Mouse (Mus musculus): Measurements from ENCODE around the gene Gpank1. TPM values are rescaled to one million over a fixed set of nuclear protein-coding genes. Genes with fewer than 3 reads are reported as not detected.
A peak's percentile ranks its signal among the peaks of the same experiment; 100 is the strongest.

Gene Gpank1
- 24.9 and 28.0 TPM in 2 replicates for polyA plus RNA-seq (2016; fragmentation: Nextera tagmentation; extraction: Ambion mirVana)

GRCm38 (mm10) chr17:35121143-35121799 is at the start of gene Gpank1:
Gene Gpank1, plus strand, starts transcription at chr17:35121455.
- peak; percentile 94 for ATAC-seq (ENCODE audit: low FRiP score, low read depth)
- peaks cover 40% of the 10 kb centered on the region for H3K36me3 ChIP-seq
- H3K9ac ChIP-seq = peak within 1 kb of the TSS; percentile 96
- peaks cover 21% of the 10 kb centered on the region for H3K4me1 ChIP-seq
- peak within 1 kb of the TSS; percentile 97 for H3K4me2 ChIP-seq (replicated peaks)
- peak within 1 kb of the TSS; percentile 75 for H3K27ac ChIP-seq
- peak within 1 kb of the TSS; percentile 90 for H3K4me3 ChIP-seq
- H3K9me3 ChIP-seq = no peaks in the 10 kb centered on the region
- under 1% methylated on average over 50 of the region's 50 CpGs for WGBS
- H3K27me3 ChIP-seq (replicated peaks) = no peaks in the 10 kb centered on the region

GRCm38 (mm10) chr17:35074097-35074496 is 47.2 kb upstream of the Gpank1 start:
- 44% methylated on average over 17 of the region's 17 CpGs for WGBS

GRCm38 (mm10) chr17:35076507-35077176 is 44.6 kb upstream of the Gpank1 start, which contains the start of gene Ly6g6e:
Gene Ly6g6e, plus strand, starts transcription at chr17:35076902.
- Histone ChIP-seq H3K9ac (peak within 1 kb of the TSS; percentile 45), H3K4me3 (peak within 1 kb of the TSS; percentile 7; the same call in 1 of the 2 replicates), H3K4me1 (peaks cover 18% of the 10 kb centered on the region), H3K27me3 (replicated peaks) (0 out of 2 replicates have a peak, but pooled peaks cover 2% of the 10 kb centered on the region), H3K36me3 (no peaks in the 10 kb centered on the region), H3K4me2 (replicated peaks) (peak within 1 kb of the TSS; percentile 54), H3K9me3 (no peaks in the 10 kb centered on the region), H3K27ac (no peak within 1 kb of the TSS)
- ATAC-seq (ENCODE audit: low FRiP score, low read depth) = no peak
- WGBS = 26% methylated on average over 10 of the region's 10 CpGs

More at GRCm38 (mm10) chr17:35074097-35074496, 47.2 kb upstream of the Gpank1 start:
- no peak overlapping the region for H3K4me3 ChIP-seq
- peaks cover 18% of the 10 kb centered on the region for H3K4me1 ChIP-seq
- no peaks in the 10 kb centered on the region for H3K36me3 ChIP-seq
- no peak overlapping the region for H3K9ac ChIP-seq
- no peaks in the 10 kb centered on the region for H3K9me3 ChIP-seq
- ATAC-seq (ENCODE audit: low FRiP score, low read depth) = no peak
- H3K4me2 ChIP-seq (replicated peaks) = no peak overlapping the region
- 0 out of 2 replicates have a peak, but pooled peaks cover 2% of the 10 kb centered on the region for H3K27me3 ChIP-seq (replicated peaks)
- H3K27ac ChIP-seq = no peak overlapping the region

GRCm38 (mm10) chr17:35077285-35077684 is 44.0 kb upstream of the Gpank1 start:
- ATAC-seq (ENCODE audit: low FRiP score, low read depth) = no peak
- Histone ChIP-seq H3K4me2 (replicated peaks) (peak overlapping the region; percentile 54), H3K36me3 (no peaks in the 10 kb centered on the region), H3K27me3 (replicated peaks) (0 out of 2 replicates have a peak, but pooled peaks cover 2% of the 10 kb centered on the region), H3K9ac (peak overlapping the region; percentile 45), H3K9me3 (no peaks in the 10 kb centered on the region), H3K27ac (no peak overlapping the region), H3K4me1 (peaks cover 18% of the 10 kb centered on the region), H3K4me3 (peak overlapping the region; percentile 7; the same call in 1 of the 2 replicates)
- WGBS = 23% methylated on average over 2 of the region's 2 CpGs

- Histone ChIP-seq H3K9me3 (no peaks in the 10 kb centered on the region), H3K4me2 (replicated peaks) (peak within 1 kb of the TSS; percentile 54), H3K4me3 (peak within 1 kb of the TSS; percentile 7; the same call in 1 of the 2 replicates), H3K4me1 (peaks cover 18% of the 10 kb centered on the region), H3K36me3 (no peaks in the 10 kb centered on the region), H3K9ac (peak within 1 kb of the TSS; percentile 45), H3K27me3 (replicated peaks) (0 out of 2 replicates have a peak, but pooled peaks cover 2% of the 10 kb centered on the region), H3K27ac (no peak within 1 kb of the TSS)
- no peak; the same call in 1 of the 2 replicates for ATAC-seq (ENCODE audit: low FRiP score, low read depth)
- 10% methylated on average over 14 of the region's 14 CpGs for WGBS
Measured at GRCm38 (mm10) chr17:35077786-35078233, 43.4 kb upstream of the Gpank1 start, which contains the start of gene Ly6g6d. Gene Ly6g6d, minus strand, starts transcription at chr17:35078065.

- WGBS = 80% methylated on average over 9 of the region's 9 CpGs
- Histone ChIP-seq H3K9ac (no peak overlapping the region), H3K4me2 (replicated peaks) (no peak overlapping the region), H3K9me3 (no peaks in the 10 kb centered on the region), H3K36me3 (no peaks in the 10 kb centered on the region), H3K4me1 (peaks cover 18% of the 10 kb centered on the region), H3K27me3 (replicated peaks) (0 out of 2 replicates have a peak, but pooled peaks cover 2% of the 10 kb centered on the region), H3K27ac (no peak overlapping the region), H3K4me3 (no peak overlapping the region)
- ATAC-seq (ENCODE audit: low FRiP score, low read depth) = no peak
Measured at GRCm38 (mm10) chr17:35079778-35080177, 41.5 kb upstream of the Gpank1 start.

- H3K9ac ChIP-seq = no peak overlapping the region
- H3K4me1 ChIP-seq = peaks cover 18% of the 10 kb centered on the region
- H3K9me3 ChIP-seq = no peaks in the 10 kb centered on the region
- no peak overlapping the region for H3K4me3 ChIP-seq
- WGBS = 64% methylated on average over 6 of the region's 6 CpGs
- H3K36me3 ChIP-seq = no peaks in the 10 kb centered on the region
- no peak overlapping the region for H3K27ac ChIP-seq
- 0 out of 2 replicates have a peak, but pooled peaks cover 2% of the 10 kb centered on the region for H3K27me3 ChIP-seq (replicated peaks)
- ATAC-seq (ENCODE audit: low FRiP score, low read depth) = no peak
- no peak overlapping the region for H3K4me2 ChIP-seq (replicated peaks)
Measured at GRCm38 (mm10) chr17:35080248-35080647, 41.0 kb upstream of the Gpank1 start.

GRCm38 (mm10) chr17:35080710-35081109 is 40.5 kb upstream of the Gpank1 start:
- Histone ChIP-seq H3K27me3 (replicated peaks) (0 out of 2 replicates have a peak, but pooled peaks cover 2% of the 10 kb centered on the region), H3K36me3 (no peaks in the 10 kb centered on the region), H3K27ac (no peak overlapping the region), H3K4me1 (peaks cover 18% of the 10 kb centered on the region), H3K4me2 (replicated peaks) (no peak overlapping the region), H3K4me3 (no peak overlapping the region), H3K9ac (no peak overlapping the region), H3K9me3 (no peaks in the 10 kb centered on the region)
- 74% methylated on average over 4 of the region's 4 CpGs for WGBS
- no peak for ATAC-seq (ENCODE audit: low FRiP score, low read depth)

- Histone ChIP-seq H3K27ac (no peak overlapping the region), H3K9ac (no peak overlapping the region), H3K27me3 (replicated peaks) (no peaks in the 10 kb centered on the region), H3K36me3 (no peaks in the 10 kb centered on the region), H3K4me2 (replicated peaks) (no peak overlapping the region), H3K9me3 (no peaks in the 10 kb centered on the region), H3K4me3 (no peak overlapping the region), H3K4me1 (peaks cover 1% of the 10 kb centered on the region)
- no peak for ATAC-seq (ENCODE audit: low FRiP score, low read depth)
- 83% methylated on average over 16 of the region's 16 CpGs for WGBS
Measured at GRCm38 (mm10) chr17:35082841-35083576, 38.2 kb upstream of the Gpank1 start.

GRCm38 (mm10) chr17:35083929-35084497 is 37.2 kb upstream of the Gpank1 start:
- H3K27me3 ChIP-seq (replicated peaks) = no peaks in the 10 kb centered on the region
- WGBS = 76% methylated on average over 3 of the region's 3 CpGs
- no peak overlapping the region for H3K4me2 ChIP-seq (replicated peaks)
- H3K4me3 ChIP-seq = no peak overlapping the region
- H3K9me3 ChIP-seq = no peaks in the 10 kb centered on the region
- H3K4me1 ChIP-seq = no peaks in the 10 kb centered on the region
- ATAC-seq (ENCODE audit: low FRiP score, low read depth) = no peak
- H3K36me3 ChIP-seq = no peaks in the 10 kb centered on the region
- H3K27ac ChIP-seq = no peak overlapping the region
- H3K9ac ChIP-seq = no peak overlapping the region

GRCm38 (mm10) chr17:35085208-35085865 is 35.9 kb upstream of the Gpank1 start, which contains the start of gene Ly6g6f:
Gene Ly6g6f, minus strand, starts transcription at chr17:35085610.
- ATAC-seq (ENCODE audit: low FRiP score, low read depth) = no peak
- no peaks in the 10 kb centered on the region for H3K27me3 ChIP-seq (replicated peaks)
- H3K4me1 ChIP-seq = peaks cover 8% of the 10 kb centered on the region
- no peaks in the 10 kb centered on the region for H3K9me3 ChIP-seq
- no peak within 1 kb of the TSS for H3K9ac ChIP-seq
- WGBS = 81% methylated on average over 7 of the region's 7 CpGs
- H3K4me2 ChIP-seq (replicated peaks) = no peak within 1 kb of the TSS
- H3K36me3 ChIP-seq = no peaks in the 10 kb centered on the region
- no peak within 1 kb of the TSS for H3K4me3 ChIP-seq
- H3K27ac ChIP-seq = no peak within 1 kb of the TSS
